Mouse (Mus musculus) testis, adult 2 months (tissue): ENCODE measurements around the gene Tmem253.

Experiments used
- CTCF ChIP-seq: fragments of 200-500 bp; IDR thresholded peaks from 2 replicates; pipeline ENCODE4 v1.5.1; 2012; ENCODE audit warnings: low read depth, mild to moderate bottlenecking, inconsistent platforms, low read length, moderate library complexity; ENCODE audit not compliant: control insufficient read depth, insufficient read depth, insufficient replicate concordance
- POLR2A ChIP-seq: fragments of 200-500 bp; IDR thresholded peaks from 2 replicates; pipeline ENCODE4 v1.6.1; 2012; ENCODE audit warnings: low read depth, mild to moderate bottlenecking, inconsistent platforms, low read length, moderate library complexity; ENCODE audit not compliant: control insufficient read depth

GRCm38 (mm10) chr14:52019590-52020340, 4.3 kb downstream of the Tmem253 start:
- TF ChIP-seq CTCF (peak; percentile 29; the same call in 1 of the 2 replicates), POLR2A (peak; percentile 45; the same call in 1 of the 2 replicates)
